Mouse (Mus musculus): Measurements from ENCODE around the gene Tox2. TPM values are rescaled to one million over a fixed set of nuclear protein-coding genes. Genes with fewer than 3 reads are reported as not detected.

Tox2 gene
- polyA plus RNA-seq, 1 experiment from 2014 or later = 35.5 TPM

DNA sequence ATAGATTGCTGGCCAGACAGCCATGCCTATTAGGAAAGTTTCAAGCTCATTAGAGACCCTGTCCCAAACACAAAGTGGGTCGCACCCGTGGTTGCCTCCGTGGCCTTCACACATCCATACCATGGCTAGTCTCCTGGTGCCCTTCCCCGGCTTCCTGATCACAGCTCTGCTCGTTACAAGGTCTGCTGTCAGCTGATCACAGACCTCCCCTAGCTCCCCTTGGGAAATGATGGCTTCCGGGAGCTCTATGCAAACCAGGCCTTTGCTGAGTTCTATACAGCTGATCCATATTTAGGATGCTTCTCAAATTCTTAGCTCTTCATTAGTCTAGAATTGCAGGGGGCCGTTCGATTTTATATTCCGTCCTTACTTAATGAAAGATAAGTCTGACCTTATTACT is 75.1 kb downstream of the Tox2 start:
- H3K9me3 ChIP-seq (ENCODE audit: control insufficient read depth, low read length) = no peaks in the 10 kb centered on the region
- 0 out of 2 replicates have a peak, but pooled peaks have one; percentile 27 for ATAC-seq (replicated peaks; ENCODE audit: low FRiP score)
- no peak overlapping the region for H3K4me3 ChIP-seq (ENCODE audit: low read depth, low read length)
- no peak overlapping the region for H3K4me2 ChIP-seq (ENCODE audit: low read depth, low read length, severe bottlenecking)
- no peak overlapping the region for H3K9ac ChIP-seq (ENCODE audit: low read length)
- H3K27ac ChIP-seq (ENCODE audit: low read depth, low read length) = no peak overlapping the region
- WGBS = 32% methylated on average over 9 of the region's 9 CpGs
- DNase-seq (ENCODE audit: low spot score) = no peak
- H3K4me1 ChIP-seq (replicated peaks; ENCODE audit: control insufficient read depth, insufficient read depth, low read length) = no peaks in the 10 kb centered on the region
- no peaks in the 10 kb centered on the region for H3K36me3 ChIP-seq (ENCODE audit: control insufficient read depth, insufficient read depth, low read length)
- no peaks in the 10 kb centered on the region for H3K27me3 ChIP-seq (ENCODE audit: control insufficient read depth, insufficient read depth, low read length)

DNA sequence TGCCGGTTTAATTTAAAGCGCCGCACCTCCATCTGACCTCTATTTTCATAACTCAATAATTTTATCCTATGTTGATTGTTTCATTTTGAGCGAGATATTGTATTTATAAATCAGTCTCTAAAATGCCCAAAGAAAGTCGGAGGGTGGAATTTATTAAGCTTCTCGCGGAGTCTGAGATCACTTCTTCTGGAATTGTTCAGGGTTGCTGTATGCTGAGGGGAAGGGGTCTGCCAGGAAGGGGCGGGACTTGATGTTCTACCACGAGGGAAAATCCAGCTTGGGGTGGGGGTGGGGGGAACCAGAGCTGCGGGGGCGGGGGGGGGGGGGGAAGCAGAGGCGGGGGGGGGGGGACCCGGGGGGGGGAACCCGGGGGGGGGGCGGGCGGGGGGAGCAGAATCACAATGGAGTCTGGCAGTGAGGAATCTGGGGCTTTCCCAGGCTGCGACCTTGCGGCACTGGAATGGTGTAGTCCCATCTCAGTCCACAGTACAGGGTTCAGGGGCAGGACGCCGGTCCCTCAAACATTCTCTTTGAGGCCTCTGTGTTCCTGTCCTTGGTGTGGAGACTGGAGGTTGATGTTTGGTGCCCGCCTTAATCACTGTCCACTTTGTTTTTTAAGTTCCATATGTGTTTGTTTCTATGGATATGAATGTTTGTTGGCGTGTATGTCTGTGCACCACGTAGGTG is 77.9 kb downstream of the Tox2 start:
- WGBS = 73% methylated on average over 16 of the region's 23 CpGs
- H3K9me3 ChIP-seq (ENCODE audit: control insufficient read depth, low read length) = no peaks in the 10 kb centered on the region
- no peak overlapping the region for H3K4me3 ChIP-seq (ENCODE audit: low read depth, low read length)
- DNase-seq (ENCODE audit: low spot score) = no peak
- no peak overlapping the region for H3K27ac ChIP-seq (ENCODE audit: low read depth, low read length)
- H3K4me2 ChIP-seq (ENCODE audit: low read depth, low read length, severe bottlenecking) = no peak overlapping the region
- no peak for ATAC-seq (replicated peaks; ENCODE audit: low FRiP score)
- no peaks in the 10 kb centered on the region for H3K36me3 ChIP-seq (ENCODE audit: control insufficient read depth, insufficient read depth, low read length)
- no peaks in the 10 kb centered on the region for H3K27me3 ChIP-seq (ENCODE audit: control insufficient read depth, insufficient read depth, low read length)
- H3K9ac ChIP-seq (ENCODE audit: low read length) = no peak overlapping the region
- no peaks in the 10 kb centered on the region for H3K4me1 ChIP-seq (replicated peaks; ENCODE audit: control insufficient read depth, insufficient read depth, low read length)

- no peaks in the 10 kb centered on the region for H3K36me3 ChIP-seq (ENCODE audit: control insufficient read depth, insufficient read depth, low read length)
- H3K4me2 ChIP-seq (ENCODE audit: low read depth, low read length, severe bottlenecking) = no peak overlapping the region
- 87% methylated on average over 7 of the region's 7 CpGs for WGBS
- ATAC-seq (replicated peaks; ENCODE audit: low FRiP score) = no peak
- no peak overlapping the region for H3K4me3 ChIP-seq (ENCODE audit: low read depth, low read length)
- no peaks in the 10 kb centered on the region for H3K9me3 ChIP-seq (ENCODE audit: control insufficient read depth, low read length)
- H3K4me1 ChIP-seq (replicated peaks; ENCODE audit: control insufficient read depth, insufficient read depth, low read length) = peaks cover 3% of the 10 kb centered on the region
- no peak overlapping the region for H3K27ac ChIP-seq (ENCODE audit: low read depth, low read length)
- H3K9ac ChIP-seq (ENCODE audit: low read length) = no peak overlapping the region
- H3K27me3 ChIP-seq (ENCODE audit: control insufficient read depth, insufficient read depth, low read length) = no peaks in the 10 kb centered on the region
- no peak for DNase-seq (ENCODE audit: low spot score)
These were observed 81.9 kb downstream of the Tox2 start for GRCm38 (mm10) chr2:163284856-163285255.

GRCm38 (mm10) chr2:163285335-163285734 is 82.4 kb downstream of the Tox2 start:
- no peak for ATAC-seq (replicated peaks; ENCODE audit: low FRiP score)
- H3K9ac ChIP-seq (ENCODE audit: low read length) = no peak overlapping the region
- no peak for DNase-seq (ENCODE audit: low spot score)
- H3K27ac ChIP-seq (ENCODE audit: low read depth, low read length) = no peak overlapping the region
- no peaks in the 10 kb centered on the region for H3K36me3 ChIP-seq (ENCODE audit: control insufficient read depth, insufficient read depth, low read length)
- no peak overlapping the region for H3K4me3 ChIP-seq (ENCODE audit: low read depth, low read length)
- no peaks in the 10 kb centered on the region for H3K27me3 ChIP-seq (ENCODE audit: control insufficient read depth, insufficient read depth, low read length)
- H3K4me2 ChIP-seq (ENCODE audit: low read depth, low read length, severe bottlenecking) = no peak overlapping the region
- H3K9me3 ChIP-seq (ENCODE audit: control insufficient read depth, low read length) = no peaks in the 10 kb centered on the region
- 85% methylated on average over 9 of the region's 9 CpGs for WGBS
- peaks cover 5% of the 10 kb centered on the region for H3K4me1 ChIP-seq (replicated peaks; ENCODE audit: control insufficient read depth, insufficient read depth, low read length)

- Histone ChIP-seq H3K27ac (ENCODE audit: low read depth, low read length) (no peak overlapping the region), H3K4me1 (replicated peaks; ENCODE audit: control insufficient read depth, insufficient read depth, low read length) (peaks cover 5% of the 10 kb centered on the region), H3K4me2 (ENCODE audit: low read depth, low read length, severe bottlenecking) (no peak overlapping the region), H3K4me3 (ENCODE audit: low read depth, low read length) (no peak overlapping the region), H3K9me3 (ENCODE audit: control insufficient read depth, low read length) (no peaks in the 10 kb centered on the region), H3K9ac (ENCODE audit: low read length) (no peak overlapping the region), H3K36me3 (ENCODE audit: control insufficient read depth, insufficient read depth, low read length) (no peaks in the 10 kb centered on the region), H3K27me3 (ENCODE audit: control insufficient read depth, insufficient read depth, low read length) (no peaks in the 10 kb centered on the region)
- no peak for DNase-seq (ENCODE audit: low spot score)
- no peak for ATAC-seq (replicated peaks; ENCODE audit: low FRiP score)
- WGBS = 69% methylated on average over 7 of the region's 7 CpGs
These were observed 82.8 kb downstream of the Tox2 start for GRCm38 (mm10) chr2:163285762-163286161.

DNA sequence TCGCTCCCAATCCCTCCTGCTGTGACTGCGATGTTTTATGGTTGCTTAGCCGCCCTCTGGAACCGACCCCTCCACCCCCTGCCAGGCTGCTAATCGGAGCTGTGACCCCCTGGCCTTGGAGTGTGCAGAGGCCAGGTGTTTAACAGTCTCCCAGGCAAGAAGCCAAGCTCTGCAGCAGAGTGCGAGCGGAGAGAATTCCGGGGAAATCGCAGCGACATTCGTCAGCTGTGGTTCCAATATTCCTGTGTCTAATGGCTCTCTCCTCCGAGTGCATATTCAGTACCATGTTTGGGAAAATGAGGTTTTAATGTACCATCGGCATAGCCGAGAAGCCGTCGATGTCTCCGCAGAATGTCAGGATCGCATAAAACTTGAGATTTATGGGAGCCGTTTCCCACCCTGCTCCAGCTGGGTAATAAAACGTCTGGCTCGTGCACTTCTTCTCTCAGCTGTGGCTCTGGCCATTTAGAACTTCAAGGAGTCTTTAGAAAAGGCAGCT is 86.0 kb downstream of the Tox2 start:
- 32% methylated on average over 21 of the region's 21 CpGs for WGBS
- H3K4me3 ChIP-seq (ENCODE audit: low read depth, low read length) = no peak overlapping the region
- no peak for DNase-seq (ENCODE audit: low spot score)
- peaks cover 5% of the 10 kb centered on the region for H3K4me1 ChIP-seq (replicated peaks; ENCODE audit: control insufficient read depth, insufficient read depth, low read length)
- H3K27ac ChIP-seq (ENCODE audit: low read depth, low read length) = no peak overlapping the region
- H3K9ac ChIP-seq (ENCODE audit: low read length) = no peak overlapping the region
- ATAC-seq (replicated peaks; ENCODE audit: low FRiP score) = no peak
- H3K4me2 ChIP-seq (ENCODE audit: low read depth, low read length, severe bottlenecking) = no peak overlapping the region
- no peaks in the 10 kb centered on the region for H3K36me3 ChIP-seq (ENCODE audit: control insufficient read depth, insufficient read depth, low read length)
- H3K9me3 ChIP-seq (ENCODE audit: control insufficient read depth, low read length) = no peaks in the 10 kb centered on the region
- no peaks in the 10 kb centered on the region for H3K27me3 ChIP-seq (ENCODE audit: control insufficient read depth, insufficient read depth, low read length)

GRCm38 (mm10) chr2:163296999-163297630 is 94.2 kb downstream of the Tox2 start:
- Histone ChIP-seq H3K4me2 (ENCODE audit: low read depth, low read length, severe bottlenecking) (peak overlapping the region; percentile 31), H3K4me1 (replicated peaks; ENCODE audit: control insufficient read depth, insufficient read depth, low read length) (peaks cover 15% of the 10 kb centered on the region; the same call in 1 of the 2 replicates), H3K27ac (ENCODE audit: low read depth, low read length) (peak overlapping the region; percentile 58; the same call in 1 of the 2 replicates), H3K9ac (ENCODE audit: low read length) (0 out of 2 replicates have a peak overlapping the region, but pooled peaks have one; percentile 7), H3K4me3 (ENCODE audit: low read depth, low read length) (no peak overlapping the region), H3K9me3 (ENCODE audit: control insufficient read depth, low read length) (no peaks in the 10 kb centered on the region), H3K27me3 (ENCODE audit: control insufficient read depth, insufficient read depth, low read length) (no peaks in the 10 kb centered on the region; the same call in 1 of the 2 replicates), H3K36me3 (ENCODE audit: control insufficient read depth, insufficient read depth, low read length) (no peaks in the 10 kb centered on the region)
- WGBS = 30% methylated on average over 11 of the region's 11 CpGs
- no peak for DNase-seq (ENCODE audit: low spot score)
- ATAC-seq (replicated peaks; ENCODE audit: low FRiP score) = peak; percentile 75

DNA sequence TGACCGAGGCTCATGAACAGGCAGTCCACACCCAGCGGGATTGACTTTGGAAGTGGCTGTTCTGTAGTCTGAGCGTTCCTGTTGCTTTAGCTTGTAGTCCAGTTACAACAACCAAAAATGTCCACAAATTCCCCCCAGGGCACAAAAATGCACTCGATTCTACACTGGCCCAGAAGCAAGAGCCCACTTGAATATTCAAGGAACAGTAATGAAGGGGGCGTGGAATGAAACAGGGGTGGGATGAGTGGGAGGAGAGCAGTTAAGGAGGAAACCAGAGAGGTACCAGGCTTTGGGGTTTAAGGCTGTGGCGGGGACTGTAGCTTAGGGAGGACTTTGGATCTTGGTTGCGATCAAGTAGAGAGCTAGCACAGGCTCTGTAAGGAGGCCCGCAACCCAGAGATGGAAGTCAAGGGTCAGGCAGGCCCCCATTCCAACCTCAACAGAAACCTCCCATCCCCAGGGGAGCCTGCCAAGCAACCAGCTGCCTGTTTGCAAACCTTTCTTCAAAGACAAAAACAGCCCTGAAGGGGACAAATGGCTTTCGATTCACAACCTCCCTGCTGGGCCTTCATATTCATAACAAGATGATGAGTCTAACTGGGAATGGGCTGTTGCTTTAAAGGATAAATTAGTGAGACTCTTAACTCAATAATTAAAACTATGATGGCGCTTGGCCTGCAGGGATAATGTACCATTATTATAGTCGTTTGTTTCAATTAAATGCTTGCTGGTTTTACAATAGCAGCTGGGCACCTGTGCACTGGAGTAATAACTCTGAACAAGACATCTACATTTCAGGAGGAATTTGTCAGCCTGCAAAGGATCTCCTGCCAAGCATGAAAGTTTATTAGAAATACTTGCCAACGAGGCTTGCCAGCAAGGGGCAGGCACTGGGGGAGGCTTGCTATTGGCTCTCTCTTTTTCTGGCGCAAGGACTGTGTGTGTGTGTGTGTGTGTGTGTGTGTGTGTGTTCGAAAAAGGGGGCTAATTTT is 97.4 kb downstream of the Tox2 start:
- Histone ChIP-seq H3K4me1 (replicated peaks; ENCODE audit: control insufficient read depth, insufficient read depth, low read length) (peaks cover 15% of the 10 kb centered on the region; the same call in 1 of the 2 replicates), H3K27me3 (ENCODE audit: control insufficient read depth, insufficient read depth, low read length) (no peaks in the 10 kb centered on the region; the same call in 1 of the 2 replicates), H3K9me3 (ENCODE audit: control insufficient read depth, low read length) (no peaks in the 10 kb centered on the region), H3K4me2 (ENCODE audit: low read depth, low read length, severe bottlenecking) (no peak overlapping the region), H3K27ac (ENCODE audit: low read depth, low read length) (no peak overlapping the region), H3K9ac (ENCODE audit: low read length) (no peak overlapping the region), H3K4me3 (ENCODE audit: low read depth, low read length) (no peak overlapping the region), H3K36me3 (ENCODE audit: control insufficient read depth, insufficient read depth, low read length) (no peaks in the 10 kb centered on the region)
- 47% methylated on average over 14 of the region's 14 CpGs for whole genome bisulfite sequencing
- DNase-seq (ENCODE audit: low spot score) (no peak), ATAC-seq (replicated peaks; ENCODE audit: low FRiP score) (no peak)
